10 mouse cellular contexts compared by ENCODE assay signal in the genomic region with DNA sequence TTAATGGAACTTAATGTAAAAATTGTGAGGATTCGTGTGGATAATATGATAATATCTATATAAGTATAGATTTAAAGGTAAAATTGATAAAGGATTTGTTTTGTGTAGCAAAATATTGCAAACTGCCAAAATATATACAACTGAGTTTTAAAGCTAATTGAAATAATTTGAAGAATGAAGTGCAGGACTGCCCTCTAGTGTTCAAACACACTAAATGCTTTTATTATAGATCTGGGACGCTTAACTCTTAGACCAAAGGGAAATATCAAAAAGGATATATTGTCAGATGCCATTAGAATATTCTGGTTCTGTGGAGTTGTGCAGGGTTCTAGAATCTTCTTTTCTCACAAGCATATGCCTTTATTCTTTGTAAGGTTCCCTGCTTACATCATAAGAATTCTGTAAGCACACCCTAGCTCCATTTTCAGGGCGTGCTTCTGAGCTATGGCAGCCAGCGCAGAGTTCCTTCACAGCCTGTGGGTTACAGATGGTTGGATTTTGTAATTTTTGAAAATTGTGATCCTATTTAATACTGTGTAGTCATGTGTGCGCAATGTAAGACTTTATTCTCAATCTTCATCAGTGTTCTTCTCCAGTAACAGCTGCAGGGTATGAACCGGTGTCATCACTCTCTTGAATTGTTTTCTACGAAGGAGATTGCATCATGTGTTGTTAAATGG.
DNase-seq lines count a peak whose midpoint lies in the region; ATAC-seq and TF ChIP-seq lines count a peak whose summit lies in the region.
"Had no signal": no experiment of that assay in that cellular context is flagged by ENCODE, and none has a peak within 500 bp of the region (broad histone marks: within the 10 kb centered on the region; RNA-seq: fewer than 3 reads in every experiment).

No protein-coding gene starts in this region.

- 63% methylated on average over 7 of the region's 7 CpGs for WGBS in intestine, postnatal 0 days
- WGBS in intestine, embryonic 15.5 days, result 64% methylated on average over 7 of the region's 7 CpGs

- H3K27me3 ChIP-seq in intestine, postnatal 0 days (replicated peaks; ENCODE audit: control insufficient read depth, insufficient read depth, low read length), result no peaks in the 10 kb centered on the region
- H3K27me3 ChIP-seq in intestine, embryonic 15.5 days (replicated peaks), result no peaks in the 10 kb centered on the region
- no peaks in the 10 kb centered on the region for H3K27me3 ChIP-seq in CH12.LX (replicated peaks)

- peak; percentile 3 for DNase-seq in CH12.LX (ENCODE audit: extremely low read depth)
- DNase-seq in c-Kit-positive CD71-negative TER-119-negative erythroid progenitor cells, embryonic 14.5 days (ENCODE audit: low read depth), result peak; percentile 23
- no peak for DNase-seq in adrenal gland, postnatal 14 days
- DNase-seq in cerebellum, postnatal 36 days, result no peak
- DNase-seq in right cerebral cortex, postnatal 25 days, result no peak
- DNase-seq: adrenal gland, postnatal 10 days; heart, adult 11 months had no signal

- TF ChIP-seq EP300 in CH12.LX (IDR thresholded peaks at IDR 0.05; ENCODE audit: low read length), result no peak

- no peaks in the 10 kb centered on the region for H3K9me3 ChIP-seq in intestine, postnatal 0 days (ENCODE audit: control insufficient read depth)
- H3K9me3 ChIP-seq in intestine, embryonic 15.5 days, result no peaks in the 10 kb centered on the region
- H3K9me3 ChIP-seq in CH12.LX (replicated peaks; ENCODE audit: low read length), result peaks cover 25% of the 10 kb centered on the region

- no peak overlapping the region for H3K4me3 ChIP-seq in intestine, postnatal 0 days (ENCODE audit: low read depth, low read length)
- no peak overlapping the region for H3K4me3 ChIP-seq in intestine, embryonic 15.5 days (replicated peaks)
- H3K4me3 ChIP-seq in CH12.LX (replicated peaks in 1 of 3; ENCODE audit: low read depth in 2 of 3, low read length in 2 of 3, poor library complexity in 1 of 3), result no peak overlapping the region

- H3K36me3 ChIP-seq in intestine, postnatal 0 days (ENCODE audit: control insufficient read depth, insufficient read depth), result no peaks in the 10 kb centered on the region
- no peaks in the 10 kb centered on the region for H3K36me3 ChIP-seq in intestine, embryonic 15.5 days
- H3K36me3 ChIP-seq in CH12.LX (replicated peaks in 1 of 2; ENCODE audit: control insufficient read depth in 1 of 2, insufficient read depth in 1 of 2, low read length in 1 of 2), result no peaks in the 10 kb centered on the region

- TF ChIP-seq RAD21 in CH12.LX (IDR thresholded peaks at IDR 0.05; ENCODE audit: low read depth, low read length), result peak; percentile 37

- H3K9ac ChIP-seq in intestine, postnatal 0 days (ENCODE audit: low read depth, low read length), result no peak overlapping the region
- H3K9ac ChIP-seq in intestine, embryonic 15.5 days, result no peak overlapping the region
- H3K9ac ChIP-seq in CH12.LX (ENCODE audit: insufficient read depth, low read depth), result no peak overlapping the region

- H3K4me2 ChIP-seq in intestine, postnatal 0 days (replicated peaks; ENCODE audit: low read depth), result no peak overlapping the region
- no peak overlapping the region for H3K4me2 ChIP-seq in intestine, embryonic 15.5 days (replicated peaks)
- no peak overlapping the region for H3K4me2 ChIP-seq in CH12.LX (ENCODE audit: insufficient read depth, low read depth, poor library complexity, severe bottlenecking)

- no peaks in the 10 kb centered on the region for H3K4me1 ChIP-seq in intestine, postnatal 0 days (replicated peaks; ENCODE audit: control insufficient read depth, insufficient read depth, low read length)
- H3K4me1 ChIP-seq in intestine, embryonic 15.5 days (replicated peaks), result no peaks in the 10 kb centered on the region
- H3K4me1 ChIP-seq in CH12.LX (ENCODE audit: control insufficient read depth in 1 of 2, insufficient read depth in 2 of 2), result no peaks in the 10 kb centered on the region

- H3K79me2 ChIP-seq in CH12.LX (replicated peaks; ENCODE audit: control insufficient read depth, extremely low read depth, insufficient read depth, poor library complexity, severe bottlenecking), result no peaks in the 10 kb centered on the region

- in situ Hi-C loops in CH12.LX (cut with MboI; ENCODE audit: low pct_ligation_motif_present, low pct_unique_long_range_greater_than_20kb, low sequenced_read_pairs), result loop anchor here (25.0 kb wide), 1 partner anchor 385 kb away; no protein-coding TSS in a partner anchor

- H3K27ac ChIP-seq in intestine, postnatal 0 days (ENCODE audit: low read depth, low read length), result no peak overlapping the region
- no peak overlapping the region for H3K27ac ChIP-seq in intestine, embryonic 15.5 days
- no peak overlapping the region for H3K27ac ChIP-seq in CH12.LX (ENCODE audit: insufficient read depth, low read depth)

- no peak for ATAC-seq in intestine, postnatal 0 days
- ATAC-seq in intestine, embryonic 15.5 days, result no peak
- peak; percentile 68 for ATAC-seq in megakaryocyte-erythroid progenitor cell, adult 5-6 weeks (replicated peaks; ENCODE audit: low FRiP score, low TSS enrichment, poor library complexity, severe bottlenecking)

- TF ChIP-seq CTCF in intestine, postnatal 0 days (IDR thresholded peaks at IDR 0.05; ENCODE audit: low read depth), result peak; percentile 67
- peak; percentile 10 to 48; a peak in 2 of 4 replicates for TF ChIP-seq CTCF in CH12.LX (conservative IDR thresholded peaks at IDR 0.05 in 1 of 2, IDR thresholded peaks at IDR 0.05 in 1 of 2; ENCODE audit: low read depth in 2 of 2, low read length in 2 of 2)

- dilution Hi-C loops in CH12.LX (cut with MboI; ENCODE audit: extremely low pct_ligation_motif_present, extremely low pct_unique_long_range_greater_than_20kb, low sequenced_read_pairs), result no loop called here

- TF ChIP-seq POLR2A in CH12.LX (IDR thresholded peaks at IDR 0.05; ENCODE audit: low read depth, low read length), result no peak

TF ChIP-seq in CH12.LX, 34 proteins besides CTCF, POLR2A, EP300 and RAD21:
- TF ChIP-seq SMC3 (IDR thresholded peaks at IDR 0.05; ENCODE audit: low read depth, low read length) (peak; percentile 11; the same call in 1 of the 2 replicates), BHLHE40 (IDR thresholded peaks at IDR 0.05; ENCODE audit: low read depth, low read length) (no peak), MEF2A (IDR thresholded peaks at IDR 0.05; ENCODE audit: borderline replicate concordance, low read depth, low read length) (no peak), TCF12 (IDR thresholded peaks at IDR 0.05; ENCODE audit: low read depth, low read length) (no peak), UBTF (IDR thresholded peaks at IDR 0.05; ENCODE audit: low read depth, low read length) (no peak), CHD2 (IDR thresholded peaks at IDR 0.05; ENCODE audit: low read length) (no peak), CHD1 (IDR thresholded peaks at IDR 0.05; ENCODE audit: low read depth, low read length) (no peak), GABPA (IDR thresholded peaks at IDR 0.05; ENCODE audit: insufficient replicate concordance, low read depth, low read length) (no peak)

Comparison
In these comparisons a context has a peak if more than half of its experiments do, and no peak if none do; other contexts are left out.
1. DNase-seq: peak in CH12.LX (single experiment) and c-Kit-positive CD71-negative TER-119-negative erythroid progenitor cells, embryonic 14.5 days (single experiment); none in adrenal gland, postnatal 14 days (single experiment), cerebellum, postnatal 36 days (0 of 2) and right cerebral cortex, postnatal 25 days (single experiment).